ENCODE assay signal across 8 mouse cellular contexts in genomic region chr6:135559501-135559907, GRCm38 (mm10).
DNase-seq lines count a peak whose midpoint lies in the region; ATAC-seq and TF ChIP-seq lines count a peak whose summit lies in the region.

No protein-coding gene starts in this region.

- H3K36me3 ChIP-seq in intestine, embryonic 16.5 days (ENCODE audit: control insufficient read depth, insufficient read depth, low read length) = no peaks in the 10 kb centered on the region
- no peaks in the 10 kb centered on the region for H3K36me3 ChIP-seq in midbrain, postnatal 0 days (ENCODE audit: insufficient read depth, low read length)

- H3K9me3 ChIP-seq in intestine, embryonic 16.5 days (ENCODE audit: control insufficient read depth, low read length) = no peaks in the 10 kb centered on the region
- no peaks in the 10 kb centered on the region for H3K9me3 ChIP-seq in midbrain, postnatal 0 days (ENCODE audit: low read length)

- DNase-seq in adrenal gland, adult 18-20 months (ENCODE audit: low spot score in 2 of 2) = peak; percentile 58 to 71
- DNase-seq in cerebellum, adult 2 months = peak; percentile 98 to 99
- peak; percentile 87 to 94 for DNase-seq in gastrocnemius, adult 8-10 months (ENCODE audit: low spot score in 2 of 2)
- DNase-seq in left cerebral cortex, adult 18-20 months (ENCODE audit: low spot score in 2 of 2) = peak; percentile 67 to 77
- DNase-seq in midbrain, postnatal 0 days (ENCODE audit: low spot score) = peak; percentile 95
- peak; percentile 88 for DNase-seq in urinary bladder, adult 2 months (ENCODE audit: low spot score)
- no peak for DNase-seq in thymus, postnatal 4 days

- no peak overlapping the region for H3K27ac ChIP-seq in cerebellum, adult 2 months (ENCODE audit: insufficient read depth, low read length)
- no peak overlapping the region for H3K27ac ChIP-seq in intestine, embryonic 16.5 days (ENCODE audit: low read length)
- peak overlapping the region; percentile 27 for H3K27ac ChIP-seq in midbrain, postnatal 0 days (ENCODE audit: low read depth, low read length)

- H3K4me1 ChIP-seq in cerebellum, adult 2 months (ENCODE audit: control insufficient read depth, insufficient read depth, low read length) = peaks cover 24% of the 10 kb centered on the region
- no peaks in the 10 kb centered on the region for H3K4me1 ChIP-seq in intestine, embryonic 16.5 days (ENCODE audit: control insufficient read depth, insufficient read depth, low read length)
- H3K4me1 ChIP-seq in midbrain, postnatal 0 days (ENCODE audit: insufficient read depth, low read length) = no peaks in the 10 kb centered on the region

- H3K4me3 ChIP-seq in cerebellum, adult 2 months (replicated peaks; ENCODE audit: insufficient read depth, low read depth, low read length) = no peak overlapping the region
- no peak overlapping the region for H3K4me3 ChIP-seq in intestine, embryonic 16.5 days (ENCODE audit: low read length)
- H3K4me3 ChIP-seq in midbrain, postnatal 0 days (ENCODE audit: low read depth, low read length) = no peak overlapping the region

- H3K9ac ChIP-seq in intestine, embryonic 16.5 days (ENCODE audit: low read depth, low read length) = no peak overlapping the region
- H3K9ac ChIP-seq in midbrain, postnatal 0 days (replicated peaks; ENCODE audit: low read length, poor library complexity, severe bottlenecking) = no peak overlapping the region

- no peaks in the 10 kb centered on the region for H3K27me3 ChIP-seq in cerebellum, adult 2 months (ENCODE audit: control insufficient read depth, insufficient read depth, low read length)
- no peaks in the 10 kb centered on the region for H3K27me3 ChIP-seq in intestine, embryonic 16.5 days (replicated peaks; ENCODE audit: control insufficient read depth, insufficient read depth, low read length)
- H3K27me3 ChIP-seq in midbrain, postnatal 0 days (ENCODE audit: insufficient read depth, low read length) = no peaks in the 10 kb centered on the region

- TF ChIP-seq CTCF in cerebellum, adult 2 months (IDR thresholded peaks at IDR 0.05; ENCODE audit: borderline replicate concordance, insufficient read depth, low read depth, low read length) = no peak
- no peak for TF ChIP-seq CTCF in midbrain, postnatal 0 days (IDR thresholded peaks at IDR 0.05)

- peak; percentile 88 for ATAC-seq in intestine, embryonic 16.5 days
- peak; percentile 74 for ATAC-seq in midbrain, postnatal 0 days (ENCODE audit: low FRiP score)

- H3K4me2 ChIP-seq in intestine, embryonic 16.5 days (ENCODE audit: low read depth, low read length) = no peak overlapping the region
- H3K4me2 ChIP-seq in midbrain, postnatal 0 days (ENCODE audit: low read depth, low read length, poor library complexity, severe bottlenecking) = no peak overlapping the region

- WGBS in cerebellum, adult 2 months = 2% methylated on average over 5 of the region's 5 CpGs
- 62% methylated on average over 5 of the region's 5 CpGs for WGBS in intestine, embryonic 16.5 days
- 57% methylated on average over 5 of the region's 5 CpGs for WGBS in midbrain, postnatal 0 days

- TF ChIP-seq POLR2A in cerebellum, adult 2 months (IDR thresholded peaks at IDR 0.05; ENCODE audit: borderline replicate concordance, insufficient read depth, low read length) = no peak
